Mouse (Mus musculus): ENCODE results near the gene Erf.

The Erf gene

DNA sequence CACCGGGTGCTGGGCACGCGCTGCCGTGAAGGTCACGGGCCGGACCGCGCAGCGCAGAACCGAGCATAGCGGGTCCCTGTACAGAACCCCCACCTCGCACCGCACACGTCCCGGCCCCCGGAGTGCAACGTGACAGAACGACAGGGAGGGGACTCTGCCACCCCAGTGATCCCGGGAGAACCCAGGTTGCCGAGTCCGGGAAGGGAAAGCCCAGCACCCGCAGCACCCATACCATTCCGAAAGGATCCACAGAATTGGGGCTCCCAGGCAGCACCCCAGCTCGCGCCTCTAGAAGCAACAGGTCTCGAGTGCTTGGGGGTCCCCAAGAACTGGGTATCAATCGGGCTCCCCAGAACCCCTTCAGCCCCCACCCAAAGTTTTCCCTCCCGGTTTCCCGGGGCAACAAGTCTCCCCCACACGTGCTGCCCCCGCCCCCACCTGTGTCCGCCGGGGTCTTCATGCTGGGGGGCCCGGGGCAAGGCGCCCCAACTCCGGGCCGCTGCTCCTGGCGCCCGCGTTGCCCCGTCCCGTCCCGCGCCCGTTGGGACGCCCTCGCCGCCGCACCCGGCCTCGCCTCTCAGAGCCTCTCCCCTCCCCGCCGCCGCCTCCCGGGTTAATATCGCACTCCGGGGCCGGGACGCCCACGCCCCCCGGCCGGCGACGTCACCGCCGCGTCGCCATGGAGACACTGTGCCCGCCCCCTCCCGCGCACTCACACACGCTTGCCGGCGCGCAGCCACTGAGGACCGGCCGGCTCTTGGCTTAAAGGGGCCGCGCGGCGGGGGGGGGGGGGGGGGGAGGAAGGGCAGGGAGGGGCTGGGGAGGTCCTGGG is at the start of gene Erf:
Erf (minus strand) TSS at position 621 of the 832 bp plus-strand sequence.
- no peak for DNase-seq (ENCODE audit: extremely low spot score, low read depth, low spot score)

DNA sequence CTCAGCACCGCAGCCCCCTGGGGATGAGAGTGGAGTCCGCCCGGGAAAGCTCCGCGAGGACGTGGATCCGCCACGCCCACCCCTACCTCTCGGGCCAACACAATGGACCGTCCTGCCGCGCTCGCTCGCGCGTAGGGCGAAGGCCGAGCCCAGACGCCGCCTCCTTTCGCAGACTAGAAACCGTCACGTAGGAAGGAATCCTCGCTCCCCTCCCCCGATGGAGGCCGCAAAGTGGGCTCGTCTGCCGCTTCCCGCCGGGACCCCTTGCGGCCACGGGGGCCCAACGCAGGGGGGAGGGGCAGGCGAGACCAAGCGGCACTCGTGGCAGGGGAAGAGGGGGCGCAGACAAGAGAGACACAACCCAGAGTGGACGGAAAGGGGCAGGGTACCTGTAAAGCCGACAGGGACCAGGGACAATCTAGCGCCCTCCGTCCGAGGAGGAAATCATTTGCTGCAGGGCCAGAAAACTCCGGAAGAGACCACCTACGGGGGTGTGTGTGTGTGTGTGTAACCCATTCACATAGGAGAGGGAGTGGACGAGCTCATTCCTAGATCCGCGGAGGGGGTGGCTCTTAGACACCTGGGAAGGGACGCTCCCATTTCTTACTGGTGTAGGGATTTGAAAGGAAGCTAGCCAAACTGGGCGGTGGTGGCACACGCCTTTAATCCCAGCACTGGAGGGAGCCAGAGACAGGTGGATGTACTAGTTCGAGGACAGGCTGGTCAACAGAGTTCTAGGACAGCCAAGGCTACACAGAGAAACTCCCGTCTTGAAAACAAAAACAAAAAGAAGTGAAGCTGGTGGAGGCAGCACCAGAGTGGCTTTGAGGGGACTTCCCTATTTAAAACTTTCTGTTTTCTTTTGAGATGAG is 47.1 kb upstream of the Erf start, which contains the start of gene Pafah1b3:
Pafah1b3 (minus strand) TSS at position 533 of the 872 bp plus-strand sequence.
- peak; percentile 89 for DNase-seq (ENCODE audit: extremely low spot score, low read depth, low spot score)

- no peak for DNase-seq (ENCODE audit: extremely low spot score, low read depth, low spot score)
These were observed 46.4 kb upstream of the Erf start for GRCm38 (mm10) chr7:25296945-25297453.

GRCm38 (mm10) chr7:25294960-25295722 is 44.6 kb upstream of the Erf start:
- DNase-seq (ENCODE audit: extremely low spot score, low read depth, low spot score): no peak

DNA sequence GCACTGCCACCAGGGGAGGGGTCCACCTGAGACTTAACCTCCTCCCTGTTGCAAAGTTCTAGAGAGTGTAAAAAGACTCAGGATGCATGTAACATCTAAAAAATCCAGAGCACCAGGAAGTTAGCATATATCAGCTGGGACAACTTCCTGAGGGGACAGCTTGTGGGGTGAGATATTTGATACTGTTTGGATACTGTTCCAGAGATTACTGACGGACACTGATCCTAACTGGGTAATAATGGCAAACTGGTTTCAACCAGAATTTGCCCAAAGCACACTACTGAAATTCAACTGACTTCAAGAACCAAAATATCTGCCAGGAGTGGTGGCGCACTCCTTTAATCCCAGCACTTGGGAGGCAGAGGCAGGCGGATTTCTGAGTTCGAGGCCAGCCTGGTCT is 43.9 kb upstream of the Erf start:
- no peak for DNase-seq (ENCODE audit: extremely low spot score, low read depth, low spot score)

GRCm38 (mm10) chr7:25293191-25293739 is 42.7 kb upstream of the Erf start:
- no peak for DNase-seq (ENCODE audit: extremely low spot score, low read depth, low spot score)

DNA sequence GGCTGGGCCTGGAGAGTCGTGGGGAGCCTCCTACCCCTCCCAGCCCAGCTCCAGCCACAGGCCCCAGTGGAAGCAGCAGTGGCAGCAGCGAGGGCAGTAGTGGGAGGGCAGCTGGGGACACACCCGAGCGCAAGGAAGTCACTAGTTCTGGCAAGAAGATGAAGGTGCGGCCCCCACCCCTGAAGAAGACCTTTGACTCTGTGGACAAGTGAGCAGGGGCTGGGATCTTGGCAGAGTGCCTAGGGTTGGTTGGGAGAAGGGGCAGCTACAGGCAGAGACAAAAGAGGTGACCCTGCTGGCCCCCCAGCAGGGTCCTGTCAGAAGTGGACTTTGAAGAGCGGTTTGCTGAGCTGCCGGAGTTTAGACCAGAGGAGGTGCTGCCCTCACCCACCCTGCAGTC is 41.5 kb upstream of the Erf start:
- no peak for DNase-seq (ENCODE audit: extremely low spot score, low read depth, low spot score)

DNA sequence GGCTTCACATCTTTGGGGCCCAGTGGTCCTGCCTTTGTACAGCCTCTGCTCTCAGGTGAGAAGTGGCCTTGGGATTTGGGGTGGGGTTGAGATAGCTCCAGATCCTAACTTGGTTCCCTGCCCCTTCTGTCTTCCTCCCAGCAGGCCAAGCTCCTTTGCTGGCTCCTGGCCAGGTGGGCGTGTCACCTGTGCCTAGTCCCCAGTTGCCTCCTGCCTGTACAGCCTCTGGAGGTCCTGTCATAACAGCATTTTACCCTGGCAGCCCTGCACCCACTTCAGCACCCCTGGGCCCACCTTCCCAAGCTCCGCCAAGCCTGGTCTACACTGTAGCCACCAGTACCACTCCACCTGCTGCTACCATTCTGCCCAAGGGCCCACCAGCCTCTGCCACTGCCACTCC is 40.4 kb upstream of the Erf start:
- no peak for DNase-seq (ENCODE audit: extremely low spot score, low read depth, low spot score)

- no peak for DNase-seq (ENCODE audit: extremely low spot score, low read depth, low spot score)
These were observed 39.9 kb upstream of the Erf start for GRCm38 (mm10) chr7:25290463-25290862.

- DNase-seq (ENCODE audit: extremely low spot score, low read depth, low spot score): no peak
These were observed 39.4 kb upstream of the Erf start for GRCm38 (mm10) chr7:25289925-25290324.

GRCm38 (mm10) chr7:25288721-25289120 is 38.2 kb upstream of the Erf start:
- no peak for DNase-seq (ENCODE audit: extremely low spot score, low read depth, low spot score)

GRCm38 (mm10) chr7:25288011-25288410 is 37.5 kb upstream of the Erf start:
- DNase-seq (ENCODE audit: extremely low spot score, low read depth, low spot score): no peak

DNA sequence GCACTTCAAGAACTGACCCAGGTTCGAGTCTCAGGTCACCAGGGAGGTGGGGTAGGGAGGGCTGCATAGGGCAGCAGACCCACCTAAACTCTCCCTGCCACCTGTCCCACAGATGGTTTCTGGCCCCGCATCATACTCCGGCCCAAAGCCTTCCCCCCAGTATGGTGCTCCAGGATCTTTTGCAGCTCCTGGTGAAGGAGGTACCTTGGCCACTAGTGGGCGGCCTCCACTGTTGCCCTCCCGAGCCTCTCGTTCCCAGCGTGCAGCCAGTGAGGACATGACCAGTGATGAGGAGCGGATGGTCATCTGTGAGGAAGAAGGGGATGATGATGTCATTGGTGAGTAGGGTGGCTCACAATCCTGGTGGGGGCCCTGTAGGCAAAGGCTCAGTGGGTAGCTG is 36.4 kb upstream of the Erf start:
- DNase-seq (ENCODE audit: extremely low spot score, low read depth, low spot score): no peak

DNA sequence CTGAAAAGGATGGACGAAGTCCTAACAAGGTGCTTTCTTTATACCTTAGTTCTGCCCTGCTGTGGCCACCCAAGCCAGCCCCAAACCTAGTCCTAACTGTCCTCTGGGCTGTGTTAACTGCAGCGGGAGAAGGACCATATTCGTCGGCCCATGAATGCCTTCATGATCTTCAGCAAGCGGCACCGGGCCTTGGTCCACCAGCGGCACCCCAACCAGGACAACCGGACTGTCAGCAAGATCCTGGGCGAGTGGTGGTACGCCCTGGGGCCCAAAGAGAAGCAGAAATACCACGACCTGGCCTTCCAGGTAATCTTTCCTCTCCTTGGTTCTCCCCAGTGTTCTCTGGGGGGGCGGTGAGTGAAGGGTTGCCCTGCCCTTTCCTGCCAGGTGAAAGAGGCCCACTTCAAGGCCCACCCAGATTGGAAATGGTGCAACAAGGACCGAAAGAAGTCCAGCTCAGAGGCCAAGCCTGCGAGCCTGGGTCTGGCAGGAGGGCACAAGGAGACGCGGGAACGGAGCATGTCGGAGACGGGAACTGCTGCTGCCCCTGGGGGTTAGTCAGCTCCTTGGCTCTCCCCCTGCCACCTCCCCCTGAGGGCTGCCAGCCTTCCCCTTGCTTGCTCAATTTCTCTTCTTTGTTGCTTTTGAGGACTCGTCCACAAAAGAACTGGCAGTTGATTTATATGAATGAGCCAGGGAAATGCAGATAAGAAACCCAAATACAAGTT is 35.1 kb upstream of the Erf start:
- no peak for DNase-seq (ENCODE audit: extremely low spot score, low read depth, low spot score)

- no peak for DNase-seq (ENCODE audit: extremely low spot score, low read depth, low spot score)
These were observed 34.2 kb upstream of the Erf start for GRCm38 (mm10) chr7:25284766-25285165.

DNA sequence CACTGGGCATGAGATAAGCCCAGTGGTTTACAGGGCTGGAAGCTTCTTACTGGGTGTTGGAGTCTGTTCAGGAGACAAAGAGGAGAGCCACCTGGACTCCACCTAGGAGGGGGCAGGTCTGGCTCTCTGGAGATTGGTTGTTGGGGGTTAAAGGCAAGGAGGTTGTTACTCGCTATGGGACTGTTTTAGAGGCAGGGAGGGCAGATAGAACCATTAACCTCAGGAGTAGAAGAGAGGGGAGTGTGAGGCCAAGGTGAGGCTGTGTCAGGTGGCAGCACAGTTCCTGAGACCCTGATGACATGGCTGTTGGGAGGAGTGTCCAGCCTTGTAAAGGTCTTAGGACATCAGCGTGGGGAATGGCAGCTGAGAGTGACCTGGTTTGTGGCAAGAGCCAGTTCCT is 33.6 kb upstream of the Erf start:
- DNase-seq (ENCODE audit: extremely low spot score, low read depth, low spot score): no peak

DNA sequence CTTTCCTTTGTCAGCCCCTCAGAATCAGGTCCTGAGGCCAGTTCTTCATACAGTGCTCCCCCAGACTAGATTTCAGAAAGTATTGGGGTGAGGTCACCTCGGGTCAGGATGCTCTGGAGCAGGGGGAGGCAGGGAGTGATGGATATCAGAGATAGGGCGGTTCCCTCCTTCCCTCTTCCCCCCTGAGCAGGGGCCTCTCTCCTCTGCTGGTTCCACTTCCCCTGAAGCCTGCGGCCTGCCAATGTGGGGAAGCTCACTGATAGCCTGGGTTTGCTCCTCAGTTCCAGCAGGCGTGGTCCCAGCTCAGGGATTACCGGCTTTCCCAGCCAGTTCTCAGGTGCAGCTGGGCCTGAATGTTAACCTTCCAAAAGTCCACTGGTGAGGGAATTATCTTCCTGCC is 33.1 kb upstream of the Erf start:
- DNase-seq (ENCODE audit: extremely low spot score, low read depth, low spot score): no peak

- DNase-seq (ENCODE audit: extremely low spot score, low read depth, low spot score): no peak
These were observed 32.2 kb upstream of the Erf start for GRCm38 (mm10) chr7:25282731-25283211.

- DNase-seq (ENCODE audit: extremely low spot score, low read depth, low spot score): no peak
These were observed 31.4 kb upstream of the Erf start for GRCm38 (mm10) chr7:25281734-25282601.
